Mouse (Mus musculus) thymus, adult 2 months (tissue): ENCODE data around the gene Olfr1123.

ENCODE experiments used
- CTCF ChIP-seq: fragments of 200-500 bp; IDR thresholded peaks from 2 replicates; pipeline ENCODE4 v1.5.1; 2012; ENCODE audit warnings: mild to moderate bottlenecking, control low read depth, low read length, moderate library complexity, borderline replicate concordance; ENCODE audit not compliant: control insufficient read depth, poor library complexity, insufficient read depth; ENCODE audit errors: extremely low read depth
- POLR2A ChIP-seq: fragments of 200-500 bp; IDR thresholded peaks from 2 replicates; pipeline ENCODE4 v1.6.1; 2012; ENCODE audit warnings: mild to moderate bottlenecking, low read length, control low read depth, moderate library complexity; ENCODE audit not compliant: control insufficient read depth, poor library complexity, insufficient read depth; ENCODE audit errors: extremely low read depth

GRCm38 (mm10) chr2:87461769-87462168 is 45.3 kb downstream of the Olfr1123 start:
- TF ChIP-seq POLR2A (no peak), CTCF (no peak)
